Mouse (Mus musculus): ENCODE measurements around the gene Map4k3. TPM values are rescaled to one million over a fixed set of nuclear protein-coding genes. Genes with fewer than 3 reads are reported as not detected.

Map4k3 gene
- total and polyA plus RNA-seq, 3 experiments: 12.8 to 24.7 (median 24.4) TPM

DNA sequence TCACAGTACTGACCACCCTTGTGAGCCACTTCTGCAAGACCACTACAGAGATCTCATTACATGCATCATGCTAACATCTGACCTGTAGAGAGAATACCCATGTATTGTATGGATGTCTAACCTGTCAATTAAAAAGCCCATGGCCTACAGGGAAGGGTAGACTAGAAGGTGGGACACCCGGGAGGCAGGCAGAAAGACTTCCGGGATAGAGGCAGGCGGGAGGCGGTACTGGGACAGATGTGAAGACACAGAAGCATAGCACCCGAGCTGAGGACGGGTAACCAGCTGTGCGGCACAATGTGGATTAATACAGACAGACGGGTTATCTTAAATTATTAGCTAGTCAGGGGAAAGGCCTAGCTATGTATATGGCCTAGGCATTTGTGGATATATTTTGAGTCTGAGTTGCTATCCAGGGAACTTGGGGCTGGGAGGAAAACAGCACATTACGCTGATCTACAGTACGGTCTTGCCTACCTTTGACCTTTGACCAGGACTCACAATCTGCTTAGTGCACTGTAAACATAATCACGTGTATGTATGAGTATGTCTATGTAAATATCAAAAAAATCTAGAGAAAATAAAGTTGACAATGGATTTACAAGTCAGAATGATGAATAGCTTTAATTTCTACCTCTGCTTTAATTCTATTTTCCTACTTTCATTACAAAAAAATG lies 51.3 kb downstream of the Map4k3 start:
- no peak overlapping the region for H3K9ac ChIP-seq (ENCODE audit: low read depth, low read length)
- no peak for DNase-seq
- peaks cover 8% of the 10 kb centered on the region for H3K79me2 ChIP-seq (replicated peaks; ENCODE audit: control insufficient read depth, insufficient read depth, low read length)
- no peak overlapping the region for H3K4me3 ChIP-seq
- H3K27ac ChIP-seq: no peak overlapping the region
- H3K27me3 ChIP-seq (ENCODE audit: control insufficient read depth, insufficient read depth, low read length): no peaks in the 10 kb centered on the region
- no peaks in the 10 kb centered on the region; the same call in 1 of the 2 replicates for H3K36me3 ChIP-seq (ENCODE audit: control insufficient read depth, insufficient read depth, low read length)
- intact Hi-C loops (cut with DNase I): no loop called here
- no peak for TF ChIP-seq POLR2A (IDR thresholded peaks at IDR 0.05; ENCODE audit: insufficient read depth, low read depth, low read length)
- no peak for TF ChIP-seq CTCF (IDR thresholded peaks at IDR 0.05)
- TF ChIP-seq EP300 (IDR thresholded peaks at IDR 0.05; ENCODE audit: insufficient read depth, low read depth, low read length): no peak
- H3K4me1 ChIP-seq (ENCODE audit: control insufficient read depth, insufficient read depth, low read length): peaks cover 3% of the 10 kb centered on the region; the same call in 1 of the 2 replicates
- 88% methylated on average over 11 of the region's 11 CpGs for WGBS

DNA sequence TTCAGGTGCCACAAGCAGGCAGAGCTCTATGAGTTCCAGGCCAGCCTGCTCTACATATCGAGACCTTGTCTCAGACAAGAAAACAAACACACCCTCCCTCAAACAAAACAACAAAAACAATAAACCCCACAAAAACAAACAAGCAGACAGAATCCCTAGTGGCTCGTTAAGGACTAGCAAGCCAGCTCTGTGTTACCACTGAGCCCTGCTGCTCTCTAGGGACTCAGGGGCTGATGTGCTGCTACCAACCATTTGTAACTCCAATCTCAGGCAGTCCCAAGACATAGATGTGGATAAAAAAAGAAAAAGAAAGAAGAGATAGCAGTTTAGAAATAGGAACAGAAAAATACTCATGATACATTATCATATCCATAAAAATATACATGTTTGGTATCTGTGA lies 52.1 kb downstream of the Map4k3 start:
- no peak for DNase-seq
- Histone ChIP-seq H3K27ac (no peak overlapping the region), H3K36me3 (ENCODE audit: control insufficient read depth, insufficient read depth, low read length) (no peaks in the 10 kb centered on the region; the same call in 1 of the 2 replicates), H3K79me2 (replicated peaks; ENCODE audit: control insufficient read depth, insufficient read depth, low read length) (peaks cover 8% of the 10 kb centered on the region), H3K9ac (ENCODE audit: low read depth, low read length) (no peak overlapping the region), H3K4me1 (ENCODE audit: control insufficient read depth, insufficient read depth, low read length) (peaks cover 3% of the 10 kb centered on the region; the same call in 1 of the 2 replicates), H3K27me3 (ENCODE audit: control insufficient read depth, insufficient read depth, low read length) (no peaks in the 10 kb centered on the region), H3K4me3 (no peak overlapping the region)
- WGBS: 56% methylated on average over 2 of the region's 2 CpGs
- intact Hi-C loops (cut with DNase I): no loop called here
- TF ChIP-seq POLR2A (IDR thresholded peaks at IDR 0.05; ENCODE audit: insufficient read depth, low read depth, low read length) (no peak), EP300 (IDR thresholded peaks at IDR 0.05; ENCODE audit: insufficient read depth, low read depth, low read length) (no peak), CTCF (IDR thresholded peaks at IDR 0.05) (no peak)

DNA sequence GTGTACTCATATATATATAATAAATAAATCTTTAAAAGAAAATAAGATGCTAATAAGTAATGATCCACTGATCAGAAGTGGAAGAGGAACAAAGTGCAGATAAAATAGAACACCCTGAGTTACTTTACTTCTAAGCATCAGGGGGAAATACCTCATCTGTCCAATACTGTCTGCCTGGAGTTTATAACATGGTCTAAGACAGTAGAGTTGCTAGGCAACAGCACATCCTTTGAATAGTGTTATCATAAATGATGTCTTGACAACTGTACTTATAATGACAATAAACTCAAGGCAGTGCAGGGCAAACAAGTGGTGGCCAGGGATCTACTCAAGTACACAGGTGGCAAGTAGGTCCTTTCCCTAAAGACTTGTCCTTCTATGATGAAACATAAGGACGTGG lies 57.9 kb downstream of the Map4k3 start:
- no peak overlapping the region for H3K4me3 ChIP-seq
- TF ChIP-seq EP300 (IDR thresholded peaks at IDR 0.05; ENCODE audit: insufficient read depth, low read depth, low read length) (no peak), CTCF (IDR thresholded peaks at IDR 0.05) (no peak), POLR2A (IDR thresholded peaks at IDR 0.05; ENCODE audit: insufficient read depth, low read depth, low read length) (no peak)
- H3K79me2 ChIP-seq (replicated peaks; ENCODE audit: control insufficient read depth, insufficient read depth, low read length): peaks cover 5% of the 10 kb centered on the region
- 86% methylated on average over 1 of the region's 1 CpGs for WGBS
- DNase-seq: no peak
- no peak overlapping the region for H3K27ac ChIP-seq
- H3K9ac ChIP-seq (ENCODE audit: low read depth, low read length): no peak overlapping the region
- H3K27me3 ChIP-seq (ENCODE audit: control insufficient read depth, insufficient read depth, low read length): no peaks in the 10 kb centered on the region
- H3K4me1 ChIP-seq (ENCODE audit: control insufficient read depth, insufficient read depth, low read length): peaks cover 6% of the 10 kb centered on the region
- H3K36me3 ChIP-seq (ENCODE audit: control insufficient read depth, insufficient read depth, low read length): no peaks in the 10 kb centered on the region; the same call in 1 of the 2 replicates
- intact Hi-C loops (cut with DNase I): no loop called here

- Histone ChIP-seq H3K27ac (no peak overlapping the region), H3K27me3 (ENCODE audit: control insufficient read depth, insufficient read depth, low read length) (no peaks in the 10 kb centered on the region), H3K79me2 (replicated peaks; ENCODE audit: control insufficient read depth, insufficient read depth, low read length) (peaks cover 7% of the 10 kb centered on the region), H3K36me3 (ENCODE audit: control insufficient read depth, insufficient read depth, low read length) (peaks cover 9% of the 10 kb centered on the region), H3K4me1 (ENCODE audit: control insufficient read depth, insufficient read depth, low read length) (peaks cover 9% of the 10 kb centered on the region), H3K9ac (ENCODE audit: low read depth, low read length) (no peak overlapping the region), H3K4me3 (no peak overlapping the region)
- WGBS: 74% methylated on average over 4 of the region's 4 CpGs
- intact Hi-C loops (cut with DNase I): no loop called here
- no peak for TF ChIP-seq CTCF (IDR thresholded peaks at IDR 0.05)
- TF ChIP-seq EP300 (IDR thresholded peaks at IDR 0.05; ENCODE audit: insufficient read depth, low read depth, low read length): no peak
- TF ChIP-seq POLR2A (IDR thresholded peaks at IDR 0.05; ENCODE audit: insufficient read depth, low read depth, low read length): no peak
- DNase-seq: no peak
Observed at GRCm38 (mm10) chr17:80663623-80664022, 64.7 kb downstream of the Map4k3 start.

GRCm38 (mm10) chr17:80662836-80663620 lies 65.3 kb downstream of the Map4k3 start:
- WGBS: 76% methylated on average over 7 of the region's 7 CpGs
- intact Hi-C loops (cut with DNase I): no loop called here
- Histone ChIP-seq H3K9ac (ENCODE audit: low read depth, low read length) (no peak overlapping the region), H3K27me3 (ENCODE audit: control insufficient read depth, insufficient read depth, low read length) (no peaks in the 10 kb centered on the region), H3K36me3 (ENCODE audit: control insufficient read depth, insufficient read depth, low read length) (peaks cover 9% of the 10 kb centered on the region), H3K4me1 (ENCODE audit: control insufficient read depth, insufficient read depth, low read length) (peaks cover 9% of the 10 kb centered on the region), H3K4me3 (no peak overlapping the region), H3K79me2 (replicated peaks; ENCODE audit: control insufficient read depth, insufficient read depth, low read length) (peaks cover 7% of the 10 kb centered on the region), H3K27ac (no peak overlapping the region)
- no peak for DNase-seq
- no peak for TF ChIP-seq EP300 (IDR thresholded peaks at IDR 0.05; ENCODE audit: insufficient read depth, low read depth, low read length)
- no peak for TF ChIP-seq POLR2A (IDR thresholded peaks at IDR 0.05; ENCODE audit: insufficient read depth, low read depth, low read length)
- TF ChIP-seq CTCF (IDR thresholded peaks at IDR 0.05): no peak

- 51% methylated on average over 3 of the region's 3 CpGs for WGBS
- Histone ChIP-seq H3K27ac (no peak overlapping the region), H3K27me3 (ENCODE audit: control insufficient read depth, insufficient read depth, low read length) (no peaks in the 10 kb centered on the region)
Observed at GRCm38 (mm10) chr17:80661896-80662295, 66.4 kb downstream of the Map4k3 start.

More at GRCm38 (mm10) chr17:80661896-80662295, 66.4 kb downstream of the Map4k3 start:
- intact Hi-C loops (cut with DNase I): no loop called here
- H3K9ac ChIP-seq (ENCODE audit: low read depth, low read length): no peak overlapping the region
- H3K4me3 ChIP-seq: no peak overlapping the region
- H3K79me2 ChIP-seq (replicated peaks; ENCODE audit: control insufficient read depth, insufficient read depth, low read length): peaks cover 9% of the 10 kb centered on the region
- H3K4me1 ChIP-seq (ENCODE audit: control insufficient read depth, insufficient read depth, low read length): peaks cover 9% of the 10 kb centered on the region
- no peak for TF ChIP-seq EP300 (IDR thresholded peaks at IDR 0.05; ENCODE audit: insufficient read depth, low read depth, low read length)
- H3K36me3 ChIP-seq (ENCODE audit: control insufficient read depth, insufficient read depth, low read length): peaks cover 9% of the 10 kb centered on the region
- no peak for DNase-seq

Measured in heart, adult 2 months (tissue).